Mouse (Mus musculus) forebrain, embryonic 11.5 days (tissue): Measurements from ENCODE around the gene Tbc1d8. TPM values are rescaled to one million over a fixed set of nuclear protein-coding genes. Genes with fewer than 3 reads are reported as not detected.
A peak's percentile ranks its signal among the peaks of the same experiment; 100 is the strongest.

Experiments used
- ATAC-seq: fragments of 200-750 bp; cut with Nextera tagmentation; replicated peaks from 2 replicates; pipeline ENCODE4 v1.8.0; 2017; ENCODE audit warnings: moderate TSS enrichment; ENCODE audit not compliant: low FRiP score
- DNase-seq: peaks from one replicate; pipeline ENCODE4 v3.0.0-alpha.2; 2017; ENCODE audit warnings: low spot score
- H3K27ac ChIP-seq: fragments of 300-500 bp; sonication (generic); 2 replicates; pipeline ENCODE4 v1.5.1; 2014; ENCODE audit warnings: low read depth, low read length
- H3K27me3 ChIP-seq: fragments of 300-500 bp; sonication (generic); 2 replicates; pipeline ENCODE4 v1.6.1; 2014; ENCODE audit warnings: mild to moderate bottlenecking, low read length, mixed read lengths; ENCODE audit not compliant: control insufficient read depth, insufficient read depth
- H3K36me3 ChIP-seq: fragments of 300-500 bp; sonication (generic); 2 replicates; pipeline ENCODE4 v1.6.1; 2014; ENCODE audit warnings: mild to moderate bottlenecking, low read length, moderate library complexity, mixed read lengths; ENCODE audit not compliant: control insufficient read depth, insufficient read depth
- H3K4me1 ChIP-seq: fragments of 300-500 bp; sonication (generic); replicated peaks from 2 replicates; pipeline ENCODE4 v1.6.1; 2014; ENCODE audit warnings: low read length, mixed read lengths; ENCODE audit not compliant: control insufficient read depth, insufficient read depth
- H3K4me2 ChIP-seq: fragments of 300-500 bp; sonication (generic); 2 replicates; pipeline ENCODE4 v1.6.1; 2014; ENCODE audit warnings: low read depth, mild to moderate bottlenecking, low read length, moderate library complexity, mixed read lengths; ENCODE audit not compliant: severe bottlenecking
- H3K4me3 ChIP-seq: fragments of 300-500 bp; sonication (generic); 2 replicates; pipeline ENCODE4 v1.5.1; 2014; ENCODE audit warnings: low read depth, low read length
- H3K9ac ChIP-seq: fragments of 300-500 bp; sonication (generic); 2 replicates; pipeline ENCODE4 v1.6.1; 2014; ENCODE audit warnings: low read length
- H3K9me3 ChIP-seq: fragments of 300-500 bp; sonication (generic); 2 replicates; pipeline ENCODE4 v1.6.1; 2016; ENCODE audit warnings: low read length, mixed read lengths; ENCODE audit not compliant: control insufficient read depth
- WGBS: fragments of 180-500 bp; shearing (Covaris S2); extraction: QIAGEN DNeasy Blood & Tissue Kit; methylation state at CpG from one replicate; pipeline ENCODE4 v1.1.7; 2014; 5-methylcytosine and 5-hydroxymethylcytosine counted together
- polyA plus RNA-seq: library from polyadenylated mRNA; unstranded; fragments of >200 nt; fragmentation: Nextera tagmentation; extraction: Ambion mirVana; gene quantifications from 2 replicates; pipeline ENCODE4 v1.2.1, GENCODE M21; 2014

Tbc1d8 gene
- 6.5 and 7.0 TPM in 2 replicates for polyA plus RNA-seq

DNA sequence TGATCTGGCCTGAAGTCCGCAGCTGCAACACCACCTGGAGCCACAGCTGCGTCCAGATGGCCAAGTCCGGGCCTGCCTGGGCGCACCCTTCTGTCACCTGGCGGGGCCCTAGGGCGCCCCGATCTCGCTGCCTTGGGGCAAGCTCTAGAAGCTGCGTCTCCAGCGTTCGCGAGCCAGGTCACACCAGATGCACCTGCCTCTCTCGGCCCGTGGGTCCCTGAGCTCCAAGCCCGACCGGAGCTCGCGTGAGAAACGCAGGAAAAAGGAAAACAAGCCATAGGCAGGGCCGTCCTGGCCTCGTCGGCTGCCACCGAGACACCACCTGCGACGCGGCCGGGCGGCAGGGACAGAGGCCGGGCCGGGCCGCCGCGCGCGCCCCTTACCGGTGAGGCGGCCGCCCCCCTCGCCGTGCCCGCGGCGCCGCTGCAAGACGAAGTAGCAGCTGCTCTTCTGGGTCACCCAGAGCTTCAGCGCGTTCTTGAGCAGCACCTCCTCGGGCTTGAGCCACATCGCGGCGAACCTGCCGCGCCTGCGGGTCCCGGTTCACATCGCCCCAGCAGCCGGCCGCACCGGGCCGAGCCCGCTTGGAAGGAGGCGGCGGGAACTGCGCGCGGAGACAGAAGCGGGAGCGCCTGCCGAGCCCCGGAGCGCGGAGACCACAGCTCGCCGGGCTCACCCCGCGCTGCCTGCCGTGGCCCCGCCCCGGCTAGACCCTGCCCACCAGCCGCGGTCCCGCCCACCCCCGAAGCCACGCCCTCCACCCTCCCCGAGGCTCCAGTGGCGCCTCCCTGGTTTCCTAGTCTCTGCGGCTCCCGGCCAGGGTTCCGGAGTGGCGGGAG is at the start of gene Tbc1d8:
Gene Tbc1d8, minus strand, starts transcription at position 699 of the 839 bp plus-strand sequence.
- peak; percentile 95 for ATAC-seq

DNA sequence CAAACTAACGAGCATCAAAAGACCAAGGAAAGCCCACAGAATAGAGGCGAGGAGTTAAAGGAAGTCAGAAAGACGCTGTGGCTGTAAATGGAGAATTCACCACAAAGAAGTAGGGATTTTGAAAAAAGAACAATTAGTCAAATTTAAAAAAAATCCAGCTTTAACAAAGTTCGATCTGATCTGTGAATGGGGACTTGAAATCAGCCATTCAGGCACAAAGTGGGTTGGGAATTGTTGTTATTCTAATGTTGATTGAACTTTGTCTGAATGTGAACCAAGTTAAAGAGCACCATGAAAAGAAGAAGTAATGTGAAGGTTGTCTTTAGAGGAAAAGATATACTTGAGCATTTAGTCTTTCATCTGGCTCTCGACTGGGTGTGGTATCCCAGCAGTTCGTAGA is 49.8 kb upstream of the Tbc1d8 start:
- H3K36me3 ChIP-seq, result no peaks in the 10 kb centered on the region
- no peak overlapping the region for H3K4me2 ChIP-seq
- no peaks in the 10 kb centered on the region for H3K27me3 ChIP-seq
- H3K4me1 ChIP-seq, result no peaks in the 10 kb centered on the region
- no peak overlapping the region for H3K27ac ChIP-seq
- no peak for ATAC-seq
- no peaks in the 10 kb centered on the region for H3K9me3 ChIP-seq
- H3K9ac ChIP-seq, result no peak overlapping the region
- no peak for DNase-seq
- 43% methylated on average over 6 of the region's 6 CpGs for WGBS
- H3K4me3 ChIP-seq, result no peak overlapping the region

More for the DNA sequence above, at the start of gene Tbc1d8:
- peaks cover 5% of the 10 kb centered on the region; the same call in 1 of the 2 replicates for H3K4me1 ChIP-seq
- no peaks in the 10 kb centered on the region; the same call in 1 of the 2 replicates for H3K27me3 ChIP-seq
- H3K9me3 ChIP-seq, result no peaks in the 10 kb centered on the region
- H3K4me3 ChIP-seq, result peak within 1 kb of the TSS; percentile 65
- DNase-seq, result peak; percentile 96
- H3K4me2 ChIP-seq, result peak within 1 kb of the TSS; percentile 96
- peak within 1 kb of the TSS; percentile 41; the same call in 1 of the 2 replicates for H3K27ac ChIP-seq
- under 1% methylated on average over 83 of the region's 90 CpGs for WGBS
- H3K9ac ChIP-seq, result peak within 1 kb of the TSS; percentile 82
- no peaks in the 10 kb centered on the region for H3K36me3 ChIP-seq

GRCm38 (mm10) chr1:39527432-39527831 is 48.9 kb upstream of the Tbc1d8 start:
- Histone ChIP-seq H3K4me2 (no peak overlapping the region), H3K4me1 (no peaks in the 10 kb centered on the region), H3K36me3 (no peaks in the 10 kb centered on the region), H3K9ac (no peak overlapping the region), H3K27ac (no peak overlapping the region), H3K27me3 (no peaks in the 10 kb centered on the region), H3K4me3 (no peak overlapping the region), H3K9me3 (no peaks in the 10 kb centered on the region)
- 8% methylated on average over 7 of the region's 7 CpGs for WGBS
- ATAC-seq (no peak), DNase-seq (peak; percentile 89)

DNA sequence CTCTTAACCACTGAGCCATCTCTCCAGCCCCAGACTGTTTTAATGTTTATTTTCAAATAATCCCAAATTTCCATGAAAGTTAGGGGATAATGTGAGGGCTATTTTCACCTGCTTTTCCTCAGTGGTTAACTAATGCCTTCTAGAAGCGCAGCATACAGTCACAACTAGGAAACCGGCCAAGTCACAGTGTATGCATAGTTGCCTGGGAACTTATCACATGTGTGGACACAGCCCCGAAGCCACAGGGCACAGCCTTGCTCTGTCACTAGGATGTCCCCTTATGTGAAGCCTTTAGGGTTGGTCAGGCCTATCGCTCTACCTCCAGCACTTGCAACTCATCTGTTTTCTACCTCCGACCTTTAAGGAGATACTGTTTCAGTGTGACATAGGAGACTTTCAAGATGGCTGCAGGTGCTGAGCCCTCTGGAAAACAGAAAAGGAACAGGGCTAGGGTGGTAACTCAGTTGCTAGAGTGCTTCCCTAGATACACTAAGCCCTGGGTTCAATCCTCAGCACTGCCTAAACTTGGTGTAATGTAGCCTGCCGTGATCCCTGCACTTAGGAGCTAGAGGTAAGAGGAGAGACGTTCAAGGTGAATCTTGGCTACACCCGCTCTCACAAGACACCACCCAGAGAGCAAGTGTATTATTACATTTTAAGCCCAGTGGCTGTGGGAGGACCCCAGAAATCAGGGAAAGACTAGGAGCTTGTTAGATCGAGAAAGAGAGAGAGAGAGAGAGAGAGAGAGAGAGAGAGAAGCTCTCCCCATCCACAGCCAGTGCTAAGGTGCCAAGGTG is 48.0 kb upstream of the Tbc1d8 start:
- Histone ChIP-seq H3K27me3 (no peaks in the 10 kb centered on the region), H3K4me3 (no peak overlapping the region), H3K36me3 (no peaks in the 10 kb centered on the region), H3K9ac (no peak overlapping the region), H3K4me1 (no peaks in the 10 kb centered on the region), H3K27ac (no peak overlapping the region), H3K9me3 (no peaks in the 10 kb centered on the region), H3K4me2 (no peak overlapping the region)
- DNase-seq (no peak), ATAC-seq (no peak)
- WGBS, result 87% methylated on average over 9 of the region's 9 CpGs

DNA sequence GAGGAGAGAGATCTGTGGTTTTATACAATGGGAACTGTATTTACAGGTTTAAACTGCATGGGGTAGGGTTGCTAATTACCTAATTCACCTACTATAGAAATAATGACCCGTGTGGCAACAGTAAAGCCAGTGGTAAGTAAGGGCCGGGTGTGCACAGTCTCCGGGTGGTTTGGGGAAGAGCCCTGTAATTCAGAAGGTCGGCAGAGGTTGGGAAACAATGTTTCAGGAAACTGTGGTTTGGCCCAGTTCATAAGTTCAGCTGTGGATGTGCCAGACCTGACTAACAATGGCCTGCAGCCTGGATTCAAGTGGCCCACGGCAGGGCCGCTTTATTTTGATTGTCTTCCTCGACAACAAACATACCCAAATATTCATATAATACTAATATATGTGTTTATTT is 47.2 kb upstream of the Tbc1d8 start:
- WGBS, result 84% methylated on average over 7 of the region's 7 CpGs
- H3K27ac ChIP-seq, result no peak overlapping the region
- H3K4me2 ChIP-seq, result no peak overlapping the region
- H3K9ac ChIP-seq, result no peak overlapping the region
- H3K4me3 ChIP-seq, result no peak overlapping the region
- no peaks in the 10 kb centered on the region for H3K9me3 ChIP-seq
- no peaks in the 10 kb centered on the region for H3K27me3 ChIP-seq
- ATAC-seq, result no peak
- DNase-seq, result no peak
- no peaks in the 10 kb centered on the region for H3K4me1 ChIP-seq
- H3K36me3 ChIP-seq, result no peaks in the 10 kb centered on the region

GRCm38 (mm10) chr1:39522519-39522918 is 44.0 kb upstream of the Tbc1d8 start:
- Histone ChIP-seq H3K9me3 (no peaks in the 10 kb centered on the region; the same call in 1 of the 2 replicates), H3K9ac (no peak overlapping the region), H3K4me3 (no peak overlapping the region), H3K4me1 (no peaks in the 10 kb centered on the region), H3K27me3 (no peaks in the 10 kb centered on the region), H3K27ac (no peak overlapping the region), H3K36me3 (no peaks in the 10 kb centered on the region), H3K4me2 (no peak overlapping the region)
- DNase-seq, result no peak
- 30% methylated on average over 5 of the region's 5 CpGs for WGBS
- no peak for ATAC-seq

- 91% methylated on average over 7 of the region's 7 CpGs for WGBS
- H3K4me1 ChIP-seq, result no peaks in the 10 kb centered on the region
- ATAC-seq, result no peak
These were observed 42.8 kb upstream of the Tbc1d8 start for GRCm38 (mm10) chr1:39521326-39521725.

DNA sequence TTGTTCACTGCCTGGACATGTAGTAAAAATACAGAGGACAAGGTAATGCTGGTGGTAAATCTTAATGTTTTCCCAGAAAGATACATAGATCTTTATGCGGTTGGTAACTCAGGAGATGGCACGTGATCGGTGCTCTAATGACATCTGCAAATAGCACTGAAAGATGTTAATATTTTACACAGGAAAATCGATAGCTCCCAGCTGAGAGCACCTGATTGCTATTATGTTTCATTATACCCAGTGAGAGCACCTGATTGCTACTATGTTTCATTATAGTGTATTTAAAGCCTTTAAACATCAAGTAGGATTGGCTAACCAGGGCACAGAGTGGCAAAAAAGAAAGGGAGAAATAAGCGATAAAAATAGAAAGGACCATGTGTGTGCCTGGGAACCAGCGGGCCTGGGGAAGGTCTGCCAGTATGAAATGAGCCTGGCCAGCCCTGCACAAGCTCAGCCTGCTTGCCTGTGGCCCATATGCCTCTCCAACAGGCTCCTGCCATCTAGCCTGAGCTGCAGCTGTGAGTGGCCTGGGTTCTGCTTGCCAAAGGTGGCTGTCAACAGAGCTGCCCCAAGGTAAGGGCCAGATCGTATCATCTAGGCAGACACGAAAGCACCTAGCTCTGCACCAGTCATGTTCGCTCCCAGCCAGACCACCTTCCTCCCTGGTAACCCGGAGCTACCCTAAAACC is 36.9 kb upstream of the Tbc1d8 start:
- WGBS, result 91% methylated on average over 10 of the region's 10 CpGs
- DNase-seq (no peak), ATAC-seq (no peak)
- Histone ChIP-seq H3K27ac (no peak overlapping the region), H3K4me2 (no peak overlapping the region), H3K9me3 (no peaks in the 10 kb centered on the region; the same call in 1 of the 2 replicates), H3K4me1 (no peaks in the 10 kb centered on the region), H3K36me3 (no peaks in the 10 kb centered on the region), H3K9ac (no peak overlapping the region), H3K27me3 (no peaks in the 10 kb centered on the region), H3K4me3 (no peak overlapping the region)

More at GRCm38 (mm10) chr1:39521326-39521725, 42.8 kb upstream of the Tbc1d8 start:
- H3K9ac ChIP-seq, result no peak overlapping the region
- no peak overlapping the region for H3K4me3 ChIP-seq
- no peaks in the 10 kb centered on the region for H3K27me3 ChIP-seq
- no peaks in the 10 kb centered on the region for H3K36me3 ChIP-seq
- H3K4me2 ChIP-seq, result no peak overlapping the region
- DNase-seq, result no peak
- H3K9me3 ChIP-seq, result no peaks in the 10 kb centered on the region; the same call in 1 of the 2 replicates
- H3K27ac ChIP-seq, result no peak overlapping the region
